Mouse (Mus musculus): ENCODE data around the gene Six5. TPM values are rescaled to one million over a fixed set of nuclear protein-coding genes. Genes with fewer than 3 reads are reported as not detected.

Six5 gene
- polyA plus RNA-seq, 1 experiment: 11.4 TPM

DNA sequence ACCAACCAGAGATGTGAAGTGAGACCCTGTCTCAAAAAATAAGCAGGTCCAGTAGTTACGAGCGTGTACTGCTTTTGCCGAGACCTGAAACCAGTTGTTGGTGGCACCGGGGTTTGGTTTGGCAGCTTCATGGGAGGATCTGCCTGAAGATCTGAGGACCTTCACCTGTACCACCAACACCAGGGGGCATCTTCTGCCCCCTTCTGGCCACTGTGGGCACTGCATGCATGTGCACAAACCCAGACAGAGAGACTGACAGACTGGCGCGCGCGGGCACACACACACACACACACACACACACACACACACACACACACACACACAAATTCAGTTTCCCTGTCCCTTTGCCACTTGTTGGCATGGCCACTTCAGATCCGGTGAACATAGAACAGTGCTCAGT, 20.9 kb upstream of the Six5 start:
- Histone ChIP-seq H3K4me3 (ENCODE audit: insufficient read depth, low read length) (no peak overlapping the region), H3K27ac (ENCODE audit: insufficient read depth, low read length) (no peak overlapping the region), H3K4me1 (ENCODE audit: control insufficient read depth, insufficient read depth, low read length) (peaks cover 4% of the 10 kb centered on the region; the same call in 1 of the 2 replicates)
- TF ChIP-seq POLR2A (IDR thresholded peaks at IDR 0.05; ENCODE audit: low read depth, low read length) (no peak), CTCF (IDR thresholded peaks at IDR 0.05; ENCODE audit: borderline replicate concordance, insufficient read depth, low read length) (peak; percentile 47; the same call in 1 of the 2 replicates)

DNA sequence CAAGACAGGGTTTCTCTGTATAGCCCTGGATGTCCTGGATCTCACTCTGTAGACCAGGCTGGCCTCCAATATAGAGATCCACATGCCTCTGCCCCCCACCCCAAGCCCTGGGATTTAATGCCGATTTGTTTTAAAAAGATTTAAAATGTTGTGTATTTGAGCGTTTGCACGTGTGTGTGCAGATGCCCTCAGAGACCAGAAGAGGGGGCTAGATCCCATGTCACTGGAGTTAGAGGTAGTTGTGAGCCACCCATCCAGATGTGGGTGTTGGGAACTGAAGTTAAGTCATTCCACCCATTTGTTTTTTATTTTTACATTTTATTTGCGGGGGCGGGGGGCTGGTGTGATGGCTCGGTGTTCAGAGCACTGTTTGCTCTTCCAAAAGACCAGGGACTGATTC, 19.9 kb upstream of the Six5 start:
- Histone ChIP-seq H3K4me3 (ENCODE audit: insufficient read depth, low read length) (no peak overlapping the region), H3K4me1 (ENCODE audit: control insufficient read depth, insufficient read depth, low read length) (peaks cover 4% of the 10 kb centered on the region; the same call in 1 of the 2 replicates), H3K27ac (ENCODE audit: insufficient read depth, low read length) (no peak overlapping the region)
- TF ChIP-seq CTCF (IDR thresholded peaks at IDR 0.05; ENCODE audit: borderline replicate concordance, insufficient read depth, low read length) (no peak), POLR2A (IDR thresholded peaks at IDR 0.05; ENCODE audit: low read depth, low read length) (no peak)

DNA sequence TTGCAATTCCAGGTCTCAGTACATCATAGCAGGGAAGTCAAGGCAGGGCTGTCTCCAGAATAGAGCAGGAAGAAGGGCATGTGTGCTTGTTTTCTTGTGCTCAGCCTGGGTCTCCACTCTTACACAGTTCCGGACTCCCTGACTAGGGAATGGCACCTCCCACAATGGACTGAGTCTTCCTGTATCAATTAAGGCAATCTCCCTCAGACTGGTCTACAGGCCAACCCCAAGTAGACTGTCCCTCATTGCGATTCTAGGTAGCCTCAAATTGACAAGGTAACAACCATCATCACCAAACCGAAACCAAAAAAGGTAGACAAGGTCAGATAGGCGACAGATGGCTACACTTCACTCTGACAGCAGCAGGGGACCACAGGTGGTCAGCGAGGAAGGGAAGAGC, 19.2 kb upstream of the Six5 start:
- Histone ChIP-seq H3K27ac (ENCODE audit: insufficient read depth, low read length) (no peak overlapping the region), H3K4me3 (ENCODE audit: insufficient read depth, low read length) (peak overlapping the region; percentile 36), H3K4me1 (ENCODE audit: control insufficient read depth, insufficient read depth, low read length) (peaks cover 4% of the 10 kb centered on the region; the same call in 1 of the 2 replicates)
- no peak for TF ChIP-seq CTCF (IDR thresholded peaks at IDR 0.05; ENCODE audit: borderline replicate concordance, insufficient read depth, low read length)
- TF ChIP-seq POLR2A (IDR thresholded peaks at IDR 0.05; ENCODE audit: low read depth, low read length): no peak

DNA sequence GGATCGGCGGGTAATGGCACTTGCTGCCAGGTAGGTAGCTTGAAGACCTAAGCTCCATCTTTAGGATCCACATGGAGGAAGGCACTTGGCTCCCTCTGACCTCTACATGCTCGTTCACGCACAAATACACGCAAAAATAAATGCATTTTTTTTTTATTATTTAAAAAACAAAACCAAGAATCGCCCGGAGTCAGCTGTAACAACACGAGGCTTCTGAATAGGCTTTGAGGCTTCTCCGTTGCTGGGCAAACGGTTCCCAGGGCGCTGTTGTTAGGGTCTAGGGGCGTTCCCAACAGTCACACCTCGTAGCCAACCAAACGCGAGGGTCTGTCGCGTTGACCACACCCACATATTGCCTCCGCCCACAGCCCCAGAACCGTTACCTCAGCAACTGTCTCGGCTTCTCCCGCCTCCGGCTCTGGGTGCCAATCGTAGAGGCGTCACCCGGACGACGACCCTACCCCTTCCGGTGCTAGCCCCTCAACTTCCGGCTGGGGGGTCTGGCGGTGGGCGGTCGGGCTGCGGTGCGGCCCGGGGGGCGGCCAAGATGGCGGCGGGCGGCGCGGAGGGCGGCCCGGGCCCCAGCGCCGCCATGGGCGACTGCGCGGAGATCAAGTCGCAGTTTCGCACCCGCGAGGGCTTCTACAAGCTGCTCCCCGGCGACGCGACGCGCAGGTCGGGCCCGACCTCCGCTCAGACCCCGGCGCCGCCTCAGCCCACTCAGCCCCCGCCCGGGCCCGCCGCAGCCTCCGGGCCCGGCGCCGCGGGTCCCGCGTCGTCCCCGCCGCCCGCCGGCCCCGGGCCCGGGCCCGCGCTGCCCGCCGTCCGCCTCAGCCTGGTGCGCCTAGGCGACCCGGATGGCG, 18.4 kb upstream of the Six5 start, which contains the start of gene Dmwd:
Dmwd (plus strand) TSS at position 505 of the 863 bp plus-strand sequence.
- Histone ChIP-seq H3K4me1 (ENCODE audit: control insufficient read depth, insufficient read depth, low read length) (peaks cover 4% of the 10 kb centered on the region; the same call in 1 of the 2 replicates), H3K27ac (ENCODE audit: insufficient read depth, low read length) (no peak within 1 kb of the TSS; the same call in 1 of the 2 replicates), H3K4me3 (ENCODE audit: insufficient read depth, low read length) (peak within 1 kb of the TSS; percentile 89)
- TF ChIP-seq CTCF (IDR thresholded peaks at IDR 0.05; ENCODE audit: borderline replicate concordance, insufficient read depth, low read length) (no peak), POLR2A (IDR thresholded peaks at IDR 0.05; ENCODE audit: low read depth, low read length) (peak; percentile 46; the same call in 1 of the 2 replicates)

DNA sequence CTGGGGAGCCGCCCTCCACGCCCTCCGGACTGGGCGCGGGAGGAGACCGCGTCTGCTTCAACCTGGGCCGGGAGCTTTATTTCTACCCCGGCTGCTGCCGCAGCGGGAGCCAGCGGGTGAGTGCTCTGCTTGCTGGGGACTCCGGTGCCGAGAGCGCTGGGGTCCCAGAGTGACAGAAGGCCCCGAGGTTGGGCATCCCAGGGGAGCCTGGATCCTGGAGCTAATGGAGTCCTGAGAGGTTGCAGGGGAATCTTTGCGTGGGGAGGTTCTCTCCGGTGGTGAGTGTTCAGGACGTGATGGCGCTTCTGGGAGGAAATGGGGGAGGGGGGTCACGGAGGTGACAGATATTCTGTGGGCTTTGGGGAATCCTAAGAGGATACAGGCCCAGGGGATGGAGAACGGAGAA, 17.8 kb upstream of the Six5 start:
- Histone ChIP-seq H3K4me1 (ENCODE audit: control insufficient read depth, insufficient read depth, low read length) (peaks cover 4% of the 10 kb centered on the region; the same call in 1 of the 2 replicates), H3K4me3 (ENCODE audit: insufficient read depth, low read length) (peak overlapping the region; percentile 89), H3K27ac (ENCODE audit: insufficient read depth, low read length) (no peak overlapping the region; the same call in 1 of the 2 replicates)
- TF ChIP-seq POLR2A (IDR thresholded peaks at IDR 0.05; ENCODE audit: low read depth, low read length) (no peak), CTCF (IDR thresholded peaks at IDR 0.05; ENCODE audit: borderline replicate concordance, insufficient read depth, low read length) (no peak)

DNA sequence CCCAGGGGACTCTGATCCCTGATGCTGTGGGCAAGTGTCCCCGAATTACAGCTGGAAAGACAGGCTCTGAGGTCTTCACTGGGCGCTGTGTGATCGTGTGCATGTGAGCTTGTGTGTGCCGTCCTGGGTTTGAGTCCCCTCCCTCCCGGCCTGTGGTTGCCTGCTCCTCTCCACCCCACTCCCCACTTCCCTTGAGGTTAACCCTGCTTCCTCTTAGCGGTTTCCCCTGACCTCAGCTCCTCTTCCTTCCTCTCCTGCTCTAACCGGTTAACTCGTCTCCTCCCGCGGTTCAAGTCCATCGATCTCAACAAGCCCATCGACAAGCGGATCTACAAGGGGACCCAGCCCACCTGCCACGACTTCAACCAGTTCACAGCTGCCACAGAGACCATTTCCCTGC, 16.6 kb upstream of the Six5 start:
- no peak for TF ChIP-seq POLR2A (IDR thresholded peaks at IDR 0.05; ENCODE audit: low read depth, low read length)
- no peak for TF ChIP-seq CTCF (IDR thresholded peaks at IDR 0.05; ENCODE audit: borderline replicate concordance, insufficient read depth, low read length)
- Histone ChIP-seq H3K4me1 (ENCODE audit: control insufficient read depth, insufficient read depth, low read length) (peaks cover 4% of the 10 kb centered on the region; the same call in 1 of the 2 replicates), H3K27ac (ENCODE audit: insufficient read depth, low read length) (no peak overlapping the region), H3K4me3 (ENCODE audit: insufficient read depth, low read length) (peak overlapping the region; percentile 89)

DNA sequence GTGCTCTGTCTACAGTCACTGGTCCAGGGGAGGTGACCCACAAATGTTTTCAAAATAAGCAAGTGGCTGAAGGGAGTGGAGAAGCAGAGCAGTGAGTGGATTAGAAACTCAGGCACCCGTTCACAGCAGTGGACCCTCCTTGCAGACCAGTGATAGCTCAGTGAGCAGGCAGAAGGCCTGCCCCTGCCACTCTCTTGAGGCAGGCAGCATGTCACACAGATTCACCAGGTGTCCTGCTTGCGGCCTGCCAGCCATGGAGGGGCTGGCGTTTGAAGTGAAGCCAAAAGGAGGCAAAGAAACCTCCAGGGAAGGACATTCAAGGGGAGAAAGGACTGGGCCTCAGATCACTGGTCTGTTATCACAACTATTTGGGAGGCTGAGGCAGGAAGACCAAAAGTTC, 15.7 kb upstream of the Six5 start:
- no peak for TF ChIP-seq CTCF (IDR thresholded peaks at IDR 0.05; ENCODE audit: borderline replicate concordance, insufficient read depth, low read length)
- no peak for TF ChIP-seq POLR2A (IDR thresholded peaks at IDR 0.05; ENCODE audit: low read depth, low read length)
- peaks cover 4% of the 10 kb centered on the region for H3K4me1 ChIP-seq (ENCODE audit: control insufficient read depth, insufficient read depth, low read length)

DNA sequence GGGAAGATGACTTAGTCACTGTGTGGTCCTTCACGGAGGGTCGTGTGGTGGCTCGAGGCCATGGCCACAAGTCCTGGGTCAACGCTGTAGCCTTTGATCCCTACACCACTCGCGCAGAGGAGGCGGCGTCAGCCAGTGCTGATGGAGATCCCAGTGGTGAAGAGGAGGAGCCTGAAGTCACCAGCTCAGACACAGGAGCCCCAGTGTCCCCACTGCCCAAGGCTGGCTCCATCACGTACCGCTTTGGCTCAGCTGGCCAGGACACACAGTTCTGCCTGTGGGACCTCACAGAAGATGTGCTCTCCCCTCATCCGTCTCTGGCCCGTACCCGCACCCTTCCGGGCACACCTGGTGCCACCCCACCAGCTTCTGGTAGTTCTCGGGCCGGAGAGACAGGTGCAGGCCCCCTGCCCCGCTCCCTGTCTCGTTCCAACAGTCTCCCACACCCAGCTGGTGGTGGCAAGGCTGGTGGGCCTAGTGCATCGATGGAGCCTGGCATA, 13.9 kb upstream of the Six5 start:
- TF ChIP-seq CTCF (IDR thresholded peaks at IDR 0.05; ENCODE audit: borderline replicate concordance, insufficient read depth, low read length): no peak
- no peak for TF ChIP-seq POLR2A (IDR thresholded peaks at IDR 0.05; ENCODE audit: low read depth, low read length)
- no peak overlapping the region for H3K4me3 ChIP-seq (ENCODE audit: insufficient read depth, low read length)
- no peak overlapping the region for H3K27ac ChIP-seq (ENCODE audit: insufficient read depth, low read length)
- peaks cover 4% of the 10 kb centered on the region for H3K4me1 ChIP-seq (ENCODE audit: control insufficient read depth, insufficient read depth, low read length)

More for the DNA sequence above, 15.7 kb upstream of the Six5 start:
- Histone ChIP-seq H3K4me3 (ENCODE audit: insufficient read depth, low read length) (no peak overlapping the region), H3K27ac (ENCODE audit: insufficient read depth, low read length) (no peak overlapping the region)

DNA sequence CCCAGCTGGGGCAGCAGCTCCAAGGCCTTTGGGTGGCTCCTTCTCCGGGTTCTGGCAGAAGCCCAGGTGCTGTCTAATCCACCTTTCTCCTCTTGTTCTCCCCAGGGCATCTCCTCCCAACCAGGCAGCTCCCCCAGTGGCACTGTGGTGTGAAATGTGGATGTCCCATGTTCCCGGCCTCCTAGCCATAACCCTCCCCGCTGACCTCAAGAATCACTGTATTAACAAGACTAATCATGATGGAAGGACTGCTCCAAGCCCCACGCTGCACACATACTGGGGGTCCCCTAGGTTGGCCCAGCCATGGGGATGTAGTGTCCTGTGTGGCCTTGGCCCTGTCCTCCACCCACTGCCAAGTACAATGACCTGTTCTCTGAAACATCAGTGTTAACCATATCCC, 12.2 kb upstream of the Six5 start:
- Histone ChIP-seq H3K27ac (ENCODE audit: insufficient read depth, low read length) (0 out of 2 replicates have a peak overlapping the region, but pooled peaks have one; percentile 63), H3K4me3 (ENCODE audit: insufficient read depth, low read length) (no peak overlapping the region), H3K4me1 (ENCODE audit: control insufficient read depth, insufficient read depth, low read length) (peaks cover 4% of the 10 kb centered on the region)
- TF ChIP-seq CTCF (IDR thresholded peaks at IDR 0.05; ENCODE audit: borderline replicate concordance, insufficient read depth, low read length) (no peak), POLR2A (IDR thresholded peaks at IDR 0.05; ENCODE audit: low read depth, low read length) (no peak)

DNA sequence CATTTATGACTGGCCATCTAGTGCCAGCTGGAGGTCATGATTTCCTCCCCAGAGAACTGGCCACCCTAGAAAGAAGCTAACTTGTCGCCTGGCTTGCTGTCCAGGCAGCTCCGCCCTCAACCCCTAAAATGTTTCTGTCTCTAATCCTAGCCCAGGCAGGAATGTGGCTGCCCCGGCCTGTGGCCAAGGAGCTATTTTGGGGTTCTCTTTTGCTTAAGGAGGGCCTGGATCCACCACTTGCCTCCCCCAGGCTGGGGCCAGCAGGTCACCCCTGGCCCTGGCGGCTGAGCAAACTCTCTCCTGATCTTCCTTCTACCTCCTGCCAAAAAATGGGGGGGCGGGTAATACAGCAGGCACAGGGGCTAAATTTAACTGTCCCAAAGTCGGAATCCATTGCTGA, 11.3 kb upstream of the Six5 start:
- TF ChIP-seq CTCF (IDR thresholded peaks at IDR 0.05; ENCODE audit: borderline replicate concordance, insufficient read depth, low read length) (no peak), POLR2A (IDR thresholded peaks at IDR 0.05; ENCODE audit: low read depth, low read length) (no peak)
- Histone ChIP-seq H3K4me1 (ENCODE audit: control insufficient read depth, insufficient read depth, low read length) (no peaks in the 10 kb centered on the region; the same call in 1 of the 2 replicates), H3K27ac (ENCODE audit: insufficient read depth, low read length) (peak overlapping the region; percentile 63), H3K4me3 (ENCODE audit: insufficient read depth, low read length) (no peak overlapping the region)
